Mouse (Mus musculus): ENCODE results near the gene Mtfr1l. TPM values are rescaled to one million over a fixed set of nuclear protein-coding genes. Genes with fewer than 3 reads are reported as not detected.

Mtfr1l gene
- polyA plus RNA-seq, 1 experiment = 165 TPM

DNA sequence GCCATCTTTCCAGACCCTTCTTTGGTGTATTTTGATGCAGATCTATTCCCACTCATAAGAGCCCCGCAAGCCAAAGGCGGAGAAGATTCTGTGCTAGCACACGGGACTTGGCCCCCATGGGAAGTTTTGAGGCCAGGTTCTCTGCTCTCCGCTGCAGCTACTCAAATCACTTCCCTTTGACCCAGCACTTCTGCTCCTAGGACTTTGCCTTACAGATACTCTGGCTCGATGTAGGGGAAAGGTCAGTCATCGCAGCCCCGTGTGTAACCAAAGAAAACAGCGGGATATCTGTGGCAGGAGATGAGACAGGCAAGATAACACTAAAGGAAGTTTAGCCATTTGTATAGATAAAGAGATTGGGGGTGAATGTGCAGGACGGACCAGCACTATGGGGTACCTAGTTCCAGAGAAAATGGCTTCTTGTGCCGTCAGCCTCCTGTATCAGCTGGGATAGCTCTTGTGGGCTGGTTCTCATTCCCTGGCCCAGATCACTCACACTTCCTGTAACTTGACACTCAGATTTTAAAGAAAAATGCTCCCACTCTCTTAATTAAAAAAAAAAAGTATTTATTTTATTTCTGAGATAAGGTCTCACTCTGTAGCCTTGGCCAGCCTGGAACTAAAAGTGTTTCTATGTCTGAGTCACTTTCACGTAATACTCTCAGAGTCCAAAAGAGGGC, 45.1 kb downstream of the Mtfr1l start:
- no peak for DNase-seq (ENCODE audit: low spot score)

- DNase-seq (ENCODE audit: low spot score) = no peak
Measured at GRCm38 (mm10) chr4:134488211-134488610, 47.0 kb downstream of the Mtfr1l start.

DNA sequence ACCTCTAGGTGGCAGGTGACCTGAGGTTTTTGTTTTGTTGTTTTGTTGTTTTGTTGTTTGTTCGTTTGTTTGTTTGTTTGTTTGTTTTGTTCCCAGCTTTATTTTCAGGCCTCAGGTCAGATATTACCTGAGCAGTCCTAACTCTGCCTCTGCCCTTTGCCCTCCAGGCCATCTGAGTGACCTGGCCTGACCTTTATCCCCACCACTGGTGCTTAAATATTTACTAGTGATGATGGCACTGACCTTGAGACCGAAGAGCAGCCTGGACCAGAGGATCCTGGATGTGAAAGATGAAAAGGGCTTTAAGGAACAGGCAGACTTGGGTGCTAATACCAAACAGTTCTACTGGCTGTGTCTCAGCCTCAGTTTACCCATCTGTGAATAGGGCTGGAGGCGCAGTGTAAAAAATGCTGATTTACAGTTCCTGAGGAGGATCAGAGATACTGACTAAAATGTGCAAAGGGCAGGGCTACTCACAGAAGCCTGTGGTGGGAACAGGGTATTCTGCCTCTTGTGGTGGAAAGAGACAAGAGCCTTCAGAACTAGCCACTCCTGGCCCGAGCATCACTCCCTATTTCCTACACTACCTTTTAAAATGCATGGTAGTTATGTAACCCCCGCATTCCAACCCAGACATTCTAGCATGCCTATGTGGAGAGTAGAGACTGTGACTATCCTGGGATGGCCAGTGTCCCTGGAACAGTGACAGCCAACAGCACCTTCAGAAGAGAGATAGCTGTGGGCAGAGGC, 49.9 kb downstream of the Mtfr1l start:
- DNase-seq (ENCODE audit: low spot score) = no peak

DNA sequence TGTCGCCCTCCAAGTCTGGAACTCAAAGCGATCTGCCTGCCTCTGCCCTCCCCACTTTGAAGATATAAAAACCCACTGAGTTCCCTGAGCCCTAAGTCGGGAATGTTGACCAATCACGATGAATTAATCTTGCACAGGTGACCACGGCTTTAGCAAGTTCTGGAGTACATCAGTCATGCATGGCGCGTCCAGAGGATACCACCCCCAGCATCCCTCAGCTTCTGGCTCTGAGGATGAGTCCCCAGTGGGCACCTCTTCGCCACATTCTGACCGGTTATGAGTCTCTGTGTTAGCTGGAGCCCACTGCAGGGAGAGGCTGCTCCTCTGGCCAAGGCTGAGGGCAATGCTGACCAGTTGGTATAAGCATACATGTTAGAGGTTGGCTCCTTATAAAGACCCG, 51.0 kb downstream of the Mtfr1l start:
- DNase-seq (ENCODE audit: low spot score) = no peak

- DNase-seq (ENCODE audit: low spot score) = no peak
Measured at GRCm38 (mm10) chr4:134483696-134484095, 51.5 kb downstream of the Mtfr1l start.

GRCm38 (mm10) chr4:134483078-134483688, 52.0 kb downstream of the Mtfr1l start:
- DNase-seq (ENCODE audit: low spot score) = no peak

DNA sequence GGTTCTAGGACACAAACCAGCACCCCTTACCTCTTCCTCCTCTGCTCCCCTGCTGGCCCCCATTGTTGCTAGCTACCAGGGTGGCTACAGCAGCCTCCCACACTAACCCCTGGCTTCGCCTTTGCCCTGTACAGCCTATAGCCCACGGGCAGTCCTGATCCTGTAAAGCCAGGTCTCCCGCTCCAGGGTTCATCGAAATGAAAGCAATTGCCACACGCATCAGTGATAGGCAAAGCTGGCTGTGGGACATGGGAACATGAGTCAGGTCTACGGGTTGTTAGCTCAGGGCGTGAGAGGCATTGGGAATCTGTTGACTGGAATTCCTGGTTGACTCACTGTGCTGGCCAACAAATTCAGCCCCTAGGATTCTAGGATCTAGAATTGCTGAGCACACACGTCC, 52.7 kb downstream of the Mtfr1l start:
- DNase-seq (ENCODE audit: low spot score) = no peak

- no peak for DNase-seq (ENCODE audit: low spot score)
Measured at GRCm38 (mm10) chr4:134481270-134481669, 53.9 kb downstream of the Mtfr1l start.

DNA sequence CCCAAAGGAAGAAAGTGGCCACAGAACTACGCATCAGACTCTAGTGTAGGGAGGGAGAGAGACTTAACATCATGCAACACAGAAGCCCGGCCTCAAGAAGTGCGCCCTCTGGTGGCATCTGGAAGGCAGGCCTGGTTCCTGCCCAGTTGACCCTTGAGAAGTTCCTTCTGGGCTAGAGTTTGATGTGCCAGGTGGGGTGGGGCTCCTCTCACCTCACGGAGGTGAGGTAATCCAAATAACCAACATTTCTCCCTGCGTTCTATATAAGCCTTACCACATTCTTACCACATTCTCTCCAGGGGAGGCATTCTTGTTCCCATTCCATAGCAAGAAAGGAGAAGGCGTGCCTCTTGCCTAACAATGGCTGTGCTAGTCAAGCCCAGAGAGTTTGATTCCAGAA, 54.3 kb downstream of the Mtfr1l start:
- DNase-seq (ENCODE audit: low spot score) = no peak

DNA sequence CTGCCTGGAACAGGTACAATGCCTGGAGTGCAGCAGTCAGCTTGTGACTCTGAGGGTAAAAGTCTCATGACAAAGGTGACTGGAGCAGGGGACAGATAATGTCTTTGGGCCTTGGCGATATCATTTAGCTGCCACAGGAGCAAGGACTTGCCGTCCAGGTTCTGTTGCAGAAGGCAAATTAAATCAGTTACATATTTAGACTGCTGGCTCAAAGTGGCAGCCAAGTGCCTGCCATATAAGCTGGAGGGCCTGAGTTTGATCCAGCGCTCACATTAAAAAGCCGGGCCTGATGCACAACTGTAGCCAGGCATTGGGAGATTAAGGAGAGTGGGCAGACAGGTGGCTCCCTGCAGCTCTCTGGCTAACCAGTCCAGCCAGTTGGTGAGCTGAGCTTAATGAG, 55.3 kb downstream of the Mtfr1l start:
- DNase-seq (ENCODE audit: low spot score) = no peak

GRCm38 (mm10) chr4:134478031-134478430, 57.2 kb downstream of the Mtfr1l start:
- DNase-seq (ENCODE audit: low spot score) = peak; percentile 91

DNA sequence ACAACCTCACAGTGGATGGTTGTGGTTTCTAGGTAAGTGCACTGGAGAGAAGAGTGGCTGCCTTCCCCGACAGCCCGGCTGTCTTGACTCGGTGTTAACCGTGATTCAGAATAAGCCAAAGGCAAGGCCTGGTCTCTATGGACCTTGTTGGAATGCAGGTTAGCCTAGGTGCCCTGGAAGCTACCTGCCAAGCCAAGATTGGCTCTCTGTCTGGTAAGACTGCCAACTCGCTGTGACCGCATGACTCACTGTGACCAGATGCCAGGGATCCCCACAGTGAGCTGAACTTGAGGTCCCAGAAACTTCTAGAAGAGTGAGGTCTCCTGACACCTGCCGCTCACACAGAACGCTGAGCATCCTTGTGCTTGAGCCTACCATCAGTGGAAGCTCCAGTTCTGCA, 58.3 kb downstream of the Mtfr1l start:
- no peak for DNase-seq (ENCODE audit: low spot score)

Other genes with a start within 250 kb of the Mtfr1l start
- 5.8 and 7.5 TPM in 2 replicates for gene Pdik1l, start 247.5 kb downstream of the Mtfr1l start, polyA plus RNA-seq (2012; rRNA removed)
- 0.04 and 0.12 TPM in 2 replicates for gene Trim63, start 220.3 kb downstream of the Mtfr1l start, polyA plus RNA-seq (2012; rRNA removed)
- 0.06 and 0.08 TPM in 2 replicates for gene Slc30a2, start 192.2 kb downstream of the Mtfr1l start, polyA plus RNA-seq (2012; rRNA removed)
- 9.8 and 10.9 TPM in 2 replicates for gene Extl1, start 151.5 kb downstream of the Mtfr1l start, polyA plus RNA-seq (2012; rRNA removed)
- 37.9 and 39.9 TPM in 2 replicates for gene Pafah2, start 139.1 kb downstream of the Mtfr1l start, polyA plus RNA-seq (2012; rRNA removed)
- 67.0 and 104 TPM in 2 replicates for gene Stmn1, start 67.1 kb downstream of the Mtfr1l start, polyA plus RNA-seq (2012; rRNA removed)
- 40.0 and 42.7 TPM in 2 replicates for gene Paqr7, start 38.7 kb downstream of the Mtfr1l start, polyA plus RNA-seq (2012; rRNA removed)
- 0.44 and 0.72 TPM in 2 replicates for gene Aunip, start 24.4 kb downstream of the Mtfr1l start, polyA plus RNA-seq (2012; rRNA removed)
- gene Selenon, start 16.8 kb upstream of the Mtfr1l start, polyA plus RNA-seq (2012; rRNA removed) = 25.8 and 33.1 TPM in 2 replicates
- 7.3 and 12.7 TPM in 2 replicates for gene Man1c1, start 168.9 kb upstream of the Mtfr1l start, polyA plus RNA-seq (2012; rRNA removed)
- 17.9 and 21.4 TPM in 2 replicates for gene Ldlrap1, start 232.6 kb upstream of the Mtfr1l start, polyA plus RNA-seq (2012; rRNA removed)

Data from urinary bladder, adult 2 months (tissue).